8 mouse cellular contexts compared by ENCODE assay signal in genomic region chr6:136173191-136173896, GRCm38 (mm10). TPM values are rescaled to one million over a fixed set of nuclear protein-coding genes. Genes with fewer than 3 reads are reported as not detected.
DNase-seq lines count a peak whose midpoint lies in the region; ATAC-seq and TF ChIP-seq lines count a peak whose summit lies in the region.

TSS of gene Grin2b (minus strand) at chr6:136173511.

- peak; percentile 15 for DNase-seq in adrenal gland, postnatal 25 days
- no peak for DNase-seq in adrenal gland, postnatal 10 days
- peak; percentile 75 for DNase-seq in intestine, embryonic 14.5 days (ENCODE audit: low spot score)
- peak; percentile 37 for DNase-seq in retina, postnatal 7 days (ENCODE audit: low read depth, low spot score)
- DNase-seq in ovary, postnatal 14 days (ENCODE audit: low spot score): no peak

- under 1% methylated on average over 28 of the region's 30 CpGs for WGBS in embryonic facial prominence, embryonic 15.5 days
- 2% methylated on average over 28 of the region's 30 CpGs for WGBS in intestine, embryonic 14.5 days
- WGBS in liver, embryonic 12.5 days (ENCODE audit: insufficient replicate concordance): 4% methylated on average over 19 of the region's 30 CpGs

- H3K36me3 ChIP-seq in E14TG2a.4 (ENCODE audit: insufficient read depth, low read length): no peaks in the 10 kb centered on the region
- H3K36me3 ChIP-seq in embryonic facial prominence, embryonic 15.5 days: no peaks in the 10 kb centered on the region
- H3K36me3 ChIP-seq in intestine, embryonic 14.5 days (ENCODE audit: control insufficient read depth, insufficient read depth, low read length): no peaks in the 10 kb centered on the region
- H3K36me3 ChIP-seq in liver, embryonic 12.5 days: no peaks in the 10 kb centered on the region

- peak within 1 kb of the TSS; percentile 84 for H3K4me3 ChIP-seq in E14TG2a.4 (replicated peaks; ENCODE audit: low read length)
- peak within 1 kb of the TSS; percentile 42 for H3K4me3 ChIP-seq in embryonic facial prominence, embryonic 15.5 days (replicated peaks)
- peak within 1 kb of the TSS; percentile 43 for H3K4me3 ChIP-seq in intestine, embryonic 14.5 days (ENCODE audit: low read depth, low read length)
- peak within 1 kb of the TSS; percentile 31 for H3K4me3 ChIP-seq in liver, embryonic 12.5 days

- peaks cover 42% of the 10 kb centered on the region for H3K27me3 ChIP-seq in E14TG2a.4 (ENCODE audit: insufficient read depth, low read length)
- H3K27me3 ChIP-seq in embryonic facial prominence, embryonic 15.5 days: peaks cover 38% of the 10 kb centered on the region
- H3K27me3 ChIP-seq in intestine, embryonic 14.5 days (replicated peaks; ENCODE audit: control insufficient read depth, insufficient read depth, low read length): peaks cover 36% of the 10 kb centered on the region
- peaks cover 42% of the 10 kb centered on the region for H3K27me3 ChIP-seq in liver, embryonic 12.5 days (replicated peaks)

- H3K9ac ChIP-seq in embryonic facial prominence, embryonic 15.5 days: peak within 1 kb of the TSS; percentile 26; the same call in 1 of the 2 replicates
- no peak within 1 kb of the TSS; the same call in 1 of the 2 replicates for H3K9ac ChIP-seq in intestine, embryonic 14.5 days (ENCODE audit: low read length)
- H3K9ac ChIP-seq in liver, embryonic 12.5 days: no peak within 1 kb of the TSS

- H3K4me1 ChIP-seq in E14TG2a.4 (replicated peaks; ENCODE audit: low read depth, low read length): peaks cover 20% of the 10 kb centered on the region
- H3K4me1 ChIP-seq in embryonic facial prominence, embryonic 15.5 days: peaks cover 18% of the 10 kb centered on the region
- 0 out of 2 replicates have a peak, but pooled peaks cover 8% of the 10 kb centered on the region for H3K4me1 ChIP-seq in intestine, embryonic 14.5 days (replicated peaks; ENCODE audit: control insufficient read depth, insufficient read depth, low read length)
- no peaks in the 10 kb centered on the region for H3K4me1 ChIP-seq in liver, embryonic 12.5 days

- ATAC-seq in embryonic facial prominence, embryonic 15.5 days (ENCODE audit: insufficient number of reproducible peaks, low FRiP score, low TSS enrichment, low read depth): peak; percentile 75
- ATAC-seq in intestine, embryonic 14.5 days (replicated peaks; ENCODE audit: low FRiP score, low TSS enrichment, low read depth): peak; percentile 69
- no peak for ATAC-seq in liver, embryonic 12.5 days

- TF ChIP-seq CTCF in E14TG2a.4 (conservative IDR thresholded peaks at IDR 0.05; ENCODE audit: low read length): peak; percentile 51

- H3K4me2 ChIP-seq in embryonic facial prominence, embryonic 15.5 days (replicated peaks): peak within 1 kb of the TSS; percentile 83
- H3K4me2 ChIP-seq in intestine, embryonic 14.5 days (ENCODE audit: low read length): peak within 1 kb of the TSS; percentile 86
- peak within 1 kb of the TSS; percentile 52 for H3K4me2 ChIP-seq in liver, embryonic 12.5 days

- no peak within 1 kb of the TSS for H3K27ac ChIP-seq in embryonic facial prominence, embryonic 15.5 days (replicated peaks)
- H3K27ac ChIP-seq in intestine, embryonic 14.5 days (ENCODE audit: low read depth): no peak within 1 kb of the TSS
- no peak within 1 kb of the TSS for H3K27ac ChIP-seq in liver, embryonic 12.5 days

- H3K9me3 ChIP-seq in E14TG2a.4 (ENCODE audit: low read length): no peaks in the 10 kb centered on the region
- no peaks in the 10 kb centered on the region for H3K9me3 ChIP-seq in embryonic facial prominence, embryonic 15.5 days (replicated peaks)
- H3K9me3 ChIP-seq in intestine, embryonic 14.5 days (ENCODE audit: control insufficient read depth, low read length): no peaks in the 10 kb centered on the region
- H3K9me3 ChIP-seq in liver, embryonic 12.5 days (replicated peaks): no peaks in the 10 kb centered on the region

RNA-seq across cellular contexts. Expression of gene Grin2b, which starts in this region (rescaled TPM):
- total RNA-seq in adrenal gland, postnatal 25 days (2021): 0.05 and 1.4 TPM in 2 replicates
- total RNA-seq in adrenal gland, postnatal 10 days (2021): under 1 TPM; 0.27 to 0.55 TPM
- 2.3 and 3.8 TPM in 2 replicates for polyA plus RNA-seq in embryonic facial prominence, embryonic 15.5 days (2015; fragmentation: Nextera tagmentation; extraction: Ambion mirVana)
- 0.77 and 1.2 TPM in 2 replicates for polyA plus RNA-seq in intestine, embryonic 14.5 days (2014; fragmentation: Nextera tagmentation; extraction: Ambion mirVana)
- polyA plus RNA-seq in liver, embryonic 12.5 days (2016; fragmentation: Nextera tagmentation; extraction: Ambion mirVana): 0.26 and 0.28 TPM in 2 replicates

Comparison
In these comparisons a context has a peak if more than half of its experiments do, and no peak if none do; other contexts are left out.
1. DNase-seq: peak in adrenal gland, postnatal 25 days (single experiment), intestine, embryonic 14.5 days (single experiment) and retina, postnatal 7 days (single experiment); none in adrenal gland, postnatal 10 days (single experiment) and ovary, postnatal 14 days (single experiment).
2. H3K4me3 ChIP-seq: peak in every context shown above with its lines; median percentile 84 in E14TG2a.4; 43 in intestine, embryonic 14.5 days; 42 in embryonic facial prominence, embryonic 15.5 days; 31 in liver, embryonic 12.5 days.
3. Peak in every context shown above with its lines, with median percentiles within 50 percentile points of each other: H3K4me2 ChIP-seq.